Mouse (Mus musculus) brain, embryonic 14.5 days (tissue): Measurements from ENCODE around the gene Tmem143.

Source experiments
- CTCF ChIP-seq: fragments of 200-500 bp; IDR thresholded peaks from 2 replicates; pipeline ENCODE4 v1.5.1; 2012; ENCODE audit warnings: inconsistent platforms, mild to moderate bottlenecking, moderate library complexity, borderline replicate concordance; ENCODE audit not compliant: insufficient read depth, insufficient read length; ENCODE audit errors: extremely low read depth
- POLR2A ChIP-seq: fragments of 200-500 bp; IDR thresholded peaks from 2 replicates; pipeline ENCODE4 v1.6.1; 2012; ENCODE audit warnings: mild to moderate bottlenecking, inconsistent platforms, borderline replicate concordance; ENCODE audit not compliant: poor library complexity, insufficient read depth, insufficient read length, severe bottlenecking; ENCODE audit errors: extremely low read depth

GRCm38 (mm10) chr7:45887246-45887645 is 9.5 kb upstream of the Tmem143 start:
- TF ChIP-seq POLR2A = no peak
- no peak for TF ChIP-seq CTCF
